Mouse (Mus musculus): ENCODE measurements at regions not wholly inside any gene's neighbourhood (a gene's known extent, or its start where the extent isn't known, plus 50 kb on each side); places are given as distances from the start of the nearest gene placed in this dataset.

GRCm38 (mm10) chrX:86374239-86374638, 69.3 kb upstream of the Mageb4 start:
- DNase-seq (ENCODE audit: low spot score), result peak; percentile 87

Data from testis, postnatal 14 days (tissue).